Mouse (Mus musculus) heart, postnatal 14 days (tissue): ENCODE measurements around the gene Cyp4a12a. TPM values are rescaled to one million over a fixed set of nuclear protein-coding genes. Genes with fewer than 3 reads are reported as not detected.
A peak's percentile ranks its signal among the peaks of the same experiment; 100 is the strongest.
"Not testable (repeated sequence)": the region's sequence is repeated elsewhere in the genome, so short reads cannot be mapped to it uniquely, and the experiment has no call there.

Source experiments
- DNase-seq, 2 experiments: peaks; one replicate each; pipeline ENCODE4 v3.0.0; 2021 to 2022
- intact Hi-C: fragments of 180-260 bp; cut with DNase I; formaldehyde crosslinking; loops from one replicate; pipeline ENCODE4 v1.15.1; 2025
- long read RNA-seq, 2 experiments: library from polyadenylated mRNA; stranded (forward); transcript quantifications; one replicate each; pipeline ENCODE4 v2.0.0; 2021
- total RNA-seq, 2 experiments: library from RNA; stranded (reverse); gene quantifications; 2 replicates each; pipeline ENCODE4 v1.2.3; 2021

Cyp4a12a gene
- total RNA-seq = not detected
- long read RNA-seq, experiment 1 = 0 reads
- long read RNA-seq, experiment 2 = 0 reads

DNA sequence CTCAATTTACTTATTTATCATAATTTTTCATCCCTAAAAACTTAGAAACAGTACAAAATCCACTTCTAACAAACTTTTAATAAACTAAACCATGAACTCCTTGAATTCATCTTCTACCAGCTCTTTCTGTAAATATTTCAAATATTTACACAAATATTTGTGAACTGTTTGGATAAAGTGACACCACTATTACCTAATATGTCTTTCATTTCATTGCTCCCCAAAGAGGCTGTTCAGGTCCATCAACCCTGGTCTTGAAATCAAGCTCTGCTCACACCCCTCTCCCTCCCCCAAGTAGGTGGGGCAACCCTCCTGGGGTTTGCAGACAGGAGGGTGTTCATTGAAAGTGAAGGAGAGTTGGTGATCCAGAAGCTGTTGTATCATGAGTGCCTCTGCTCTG lies at the start of gene Cyp4a12a:
TSS of gene Cyp4a12a (plus strand) at position 301 of the 400 bp plus-strand sequence.
- DNase-seq, intact Hi-C loops: not testable (repeated sequence)

DNA sequence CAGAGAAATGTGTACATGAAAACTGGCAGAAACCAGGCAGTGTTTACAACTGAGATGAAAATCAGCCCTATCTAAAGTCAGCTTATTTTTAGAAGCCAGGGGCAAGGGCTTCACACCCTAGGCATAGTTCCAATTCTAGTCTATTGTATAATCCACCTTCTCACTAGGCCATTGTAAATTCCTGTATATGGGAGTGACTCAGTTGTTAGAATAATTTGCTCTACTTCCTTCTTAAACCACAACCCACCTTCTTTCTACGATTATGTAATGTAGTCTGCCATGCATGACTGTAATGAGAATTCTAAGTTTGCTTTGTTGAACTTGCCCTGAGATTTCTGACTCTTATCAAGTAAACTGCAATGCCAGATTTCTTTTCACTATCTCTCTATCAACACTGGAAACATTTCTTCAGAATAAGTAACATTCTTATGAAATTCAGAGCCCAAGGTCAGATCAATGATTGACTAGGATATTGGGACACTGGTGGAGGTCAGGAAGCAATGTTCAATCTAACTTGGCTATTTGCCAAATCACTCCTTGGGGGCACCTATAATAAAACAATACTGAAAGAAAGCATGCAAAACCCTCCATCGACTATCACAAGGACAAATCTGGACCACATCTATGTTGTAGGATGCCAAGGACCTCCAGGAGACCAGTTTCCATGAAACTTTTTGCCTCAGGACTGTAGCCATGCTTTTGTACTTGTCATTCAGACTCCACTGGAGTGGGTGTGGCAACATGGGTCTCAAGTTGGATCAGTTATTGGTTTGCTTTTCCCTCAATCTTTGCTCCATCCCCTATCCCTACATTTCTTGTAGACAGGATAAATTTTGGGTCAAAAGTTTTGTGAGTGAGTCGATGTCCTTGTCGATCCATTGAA lies 33.9 kb upstream of the Cyp4a12a start:
- DNase-seq, intact Hi-C loops: not testable (repeated sequence)

DNA sequence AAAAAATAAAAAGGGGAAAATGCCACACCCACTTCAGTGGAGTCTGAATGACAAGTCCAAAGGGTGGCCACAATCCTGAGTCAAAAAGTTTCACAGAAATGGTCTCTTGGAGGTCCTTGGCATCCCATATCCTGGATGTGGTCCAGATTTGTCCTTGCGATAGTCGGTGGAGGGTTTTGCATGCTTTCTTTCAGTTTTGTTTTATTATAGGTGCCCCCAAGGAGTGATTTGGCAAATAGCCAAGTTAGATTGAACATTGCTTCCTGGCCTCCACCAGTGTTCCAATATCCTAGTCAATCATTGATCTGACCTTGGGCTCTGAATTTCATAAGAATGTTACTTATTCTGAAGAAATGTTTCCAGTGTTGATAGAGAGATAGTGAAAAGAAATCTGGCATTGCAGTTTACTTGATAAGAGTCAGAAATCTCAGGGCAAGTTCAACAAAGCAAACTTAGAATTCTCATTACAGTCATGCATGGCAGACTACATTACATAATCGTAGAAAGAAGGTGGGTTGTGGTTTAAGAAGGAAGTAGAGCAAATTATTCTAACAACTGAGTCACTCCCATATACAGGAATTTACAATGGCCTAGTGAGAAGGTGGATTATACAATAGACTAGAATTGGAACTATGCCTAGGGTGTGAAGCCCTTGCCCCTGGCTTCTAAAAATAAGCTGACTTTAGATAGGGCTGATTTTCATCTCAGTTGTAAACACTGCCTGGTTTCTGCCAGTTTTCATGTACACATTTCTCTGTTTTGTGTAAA lies 20.4 kb upstream of the Cyp4a12a start:
- intact Hi-C loops, DNase-seq: not testable (repeated sequence)

DNA sequence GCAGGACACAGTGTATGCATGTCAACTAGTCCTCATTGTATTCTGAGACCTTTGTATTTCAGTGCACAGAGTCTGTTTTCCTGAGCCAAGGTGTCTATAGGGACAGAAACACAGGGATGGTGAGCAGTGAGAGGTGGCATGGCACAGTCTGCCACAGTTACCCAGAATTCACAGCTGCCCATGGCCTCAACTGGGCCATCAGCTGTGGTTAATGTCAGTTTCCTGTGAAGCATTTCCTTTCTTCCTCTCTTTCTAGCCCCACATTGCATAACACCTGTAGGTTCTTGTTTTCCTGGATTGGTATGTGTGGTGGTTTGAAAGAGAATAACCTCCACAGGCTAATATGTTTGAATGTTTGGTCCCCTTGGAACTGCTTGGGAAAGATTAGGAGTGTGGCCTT lies 18.5 kb upstream of the Cyp4a12a start:
- intact Hi-C loops = no loop called here
- no peak for DNase-seq

DNA sequence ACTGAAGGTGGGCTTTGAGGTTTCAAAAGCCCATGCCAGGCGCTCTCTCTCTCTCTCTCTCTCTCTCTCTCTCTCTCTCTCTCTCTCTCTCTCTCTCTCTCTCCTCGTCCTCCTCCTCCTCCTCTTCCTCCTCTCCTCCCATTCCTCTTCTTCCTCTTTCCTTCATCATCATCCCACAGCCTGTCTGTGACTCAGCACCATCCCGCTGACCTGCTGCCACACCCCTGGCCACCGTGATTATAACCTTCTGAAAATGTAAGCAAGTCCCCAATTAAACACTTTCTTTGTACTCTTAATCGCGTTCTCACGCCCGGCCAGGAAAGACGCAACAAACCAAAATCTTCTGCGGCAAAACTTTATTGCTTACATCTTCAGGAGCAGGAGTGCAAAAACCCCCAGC lies 18.1 kb upstream of the Cyp4a12a start:
- intact Hi-C loops, DNase-seq: not testable (repeated sequence)

DNA sequence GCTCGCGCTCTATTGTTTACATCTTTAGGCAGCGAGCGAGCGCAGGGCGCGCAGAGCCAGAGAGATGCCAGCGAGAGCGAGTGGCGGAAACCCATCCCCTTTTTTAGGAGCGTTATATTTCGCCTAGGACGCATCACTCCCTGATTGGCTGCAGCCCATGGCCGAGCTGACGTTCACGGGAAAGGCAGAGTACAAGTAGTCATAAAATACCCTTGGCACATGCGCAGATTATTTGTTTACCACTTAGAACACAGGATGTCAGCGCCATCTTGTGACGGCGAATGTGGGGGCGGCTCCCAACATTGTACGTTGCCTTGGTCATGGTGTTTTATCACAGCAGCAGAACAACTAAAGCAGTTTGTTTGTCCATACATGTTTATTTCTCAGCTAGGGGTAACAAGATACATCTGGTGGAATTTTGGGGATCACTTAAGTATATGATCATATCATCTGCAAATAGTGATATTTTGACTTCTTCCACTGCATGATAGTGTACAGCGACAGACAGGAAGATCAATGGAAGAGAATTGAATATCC lies 17.5 kb upstream of the Cyp4a12a start:
- DNase-seq, intact Hi-C loops: not testable (repeated sequence)

DNA sequence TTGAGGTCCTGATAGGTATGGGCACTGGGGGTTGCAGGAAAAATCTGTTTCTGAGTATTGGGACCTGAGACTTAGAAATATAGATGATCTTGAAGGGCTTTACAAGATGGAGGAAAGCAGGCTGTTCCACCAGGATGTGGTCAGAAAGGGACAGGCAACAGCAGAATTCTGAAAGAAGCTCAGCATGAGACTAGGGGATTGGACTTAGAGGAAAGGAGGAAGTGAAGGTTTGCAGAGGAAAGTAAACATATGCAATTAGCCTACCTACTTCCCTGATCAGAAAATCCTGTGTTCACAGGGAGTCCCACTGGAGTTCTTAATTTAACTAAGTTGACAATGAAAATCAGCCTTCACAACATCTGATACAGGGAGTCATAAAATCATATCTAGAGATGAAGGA lies 26.9 kb downstream of the Cyp4a12a start:
- intact Hi-C loops, DNase-seq: not testable (repeated sequence)

DNA sequence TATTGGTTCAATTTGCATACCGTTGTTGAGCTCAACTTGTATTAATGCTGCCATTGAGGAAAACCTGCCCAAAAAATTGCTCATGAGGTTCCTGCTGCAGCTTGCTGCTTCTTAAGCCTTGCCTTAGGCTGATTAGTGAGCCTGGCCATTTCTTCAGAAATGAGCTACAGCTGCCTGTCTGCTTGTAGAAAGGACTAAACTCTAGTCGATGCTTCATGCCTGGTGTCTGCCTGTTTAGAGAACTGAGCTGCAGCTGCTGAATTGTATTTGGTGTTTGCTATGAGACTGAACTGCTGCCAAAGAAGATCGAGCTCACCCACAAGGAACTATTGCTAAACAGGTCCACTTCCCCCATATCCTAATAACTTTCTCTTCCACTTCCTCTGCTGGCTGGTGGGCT lies 66.8 kb downstream of the Cyp4a12a start:
- intact Hi-C loops = loop anchor here (10.0 kb wide), 1 partner anchor 349 kb away; no protein-coding TSS in a partner anchor
- not testable (repeated sequence) for DNase-seq

DNA sequence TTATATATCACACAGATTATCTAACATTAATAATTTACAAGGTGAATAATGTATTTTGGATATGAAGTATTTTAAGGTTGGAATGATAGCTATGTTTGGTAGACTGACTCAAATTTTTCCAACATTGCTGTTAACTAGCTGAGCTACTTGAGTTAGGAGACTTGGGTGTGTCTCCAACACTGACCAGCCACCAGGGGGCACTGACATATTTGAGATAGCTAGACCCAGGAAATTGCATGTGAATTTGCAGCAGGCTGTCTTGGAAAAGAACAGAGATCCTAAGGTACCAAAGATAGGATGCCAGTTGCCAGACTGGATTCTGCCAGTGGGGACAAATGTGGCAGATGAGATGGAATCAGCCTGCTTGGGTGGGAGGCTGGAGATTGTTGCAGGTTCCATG lies 69.2 kb downstream of the Cyp4a12a start:
- intact Hi-C loops = loop anchor here (10.0 kb wide), 1 partner anchor 347 kb away; no protein-coding TSS in a partner anchor
- DNase-seq = peak; percentile 8 to 9

Other genes with a start within 250 kb of the Cyp4a12a start
- gene Tal1, start 242.6 kb upstream of the Cyp4a12a start, total RNA-seq = 1 to 10 TPM; 4.9 to 6.3 TPM
- gene Pdzk1ip1, start 210.3 kb upstream of the Cyp4a12a start, total RNA-seq = 1 to 10 TPM in 1 of 2 experiments, under 1 TPM in 1; 0.88 to 2.0 TPM
- gene Cyp4x1, start 164.8 kb upstream of the Cyp4a12a start, total RNA-seq = not detected
- not detected for gene Cyp4a29, start 57.0 kb upstream of the Cyp4a12a start, total RNA-seq
- gene Cyp4a12b, start 112.6 kb downstream of the Cyp4a12a start, total RNA-seq = under 1 TPM in 1 of 2 experiments, not detected in 1; 0.26 TPM
- gene Cyp4a30b, start 153.6 kb downstream of the Cyp4a12a start, total RNA-seq = not detected
- gene Cyp4a14, start 197.1 kb downstream of the Cyp4a12a start, total RNA-seq = not detected
- gene Cyp4a10, start 219.2 kb downstream of the Cyp4a12a start, total RNA-seq = under 1 TPM; 0.12 to 0.24 TPM